Mouse (Mus musculus) cerebellum, adult 8-10 months (tissue): ENCODE measurements at regions not wholly inside any gene's neighbourhood (a gene's known extent, or its start where the extent isn't known, plus 50 kb on each side); places are given as distances from the start of the nearest gene placed in this dataset.

Experiments used
- DNase-seq: peaks from one replicate; pipeline ENCODE4 v3.0.0; 2022

GRCm38 (mm10) chr8:30946154-30947065 lies 2482.1 kb upstream of the 5930422O12Rik start:
- no peak for DNase-seq

- DNase-seq, result no peak
These were observed 2475.7 kb upstream of the 5930422O12Rik start for GRCm38 (mm10) chr8:30952818-30953217.

- DNase-seq, result no peak
These were observed 2468.9 kb upstream of the 5930422O12Rik start for GRCm38 (mm10) chr8:30959436-30960180.

GRCm38 (mm10) chr8:30960486-30960885 lies 2468.0 kb upstream of the 5930422O12Rik start:
- no peak for DNase-seq

GRCm38 (mm10) chr8:30962207-30962606 lies 2466.3 kb upstream of the 5930422O12Rik start:
- DNase-seq, result no peak

GRCm38 (mm10) chr8:30982814-30983213 lies 2445.7 kb upstream of the 5930422O12Rik start:
- no peak for DNase-seq

DNA sequence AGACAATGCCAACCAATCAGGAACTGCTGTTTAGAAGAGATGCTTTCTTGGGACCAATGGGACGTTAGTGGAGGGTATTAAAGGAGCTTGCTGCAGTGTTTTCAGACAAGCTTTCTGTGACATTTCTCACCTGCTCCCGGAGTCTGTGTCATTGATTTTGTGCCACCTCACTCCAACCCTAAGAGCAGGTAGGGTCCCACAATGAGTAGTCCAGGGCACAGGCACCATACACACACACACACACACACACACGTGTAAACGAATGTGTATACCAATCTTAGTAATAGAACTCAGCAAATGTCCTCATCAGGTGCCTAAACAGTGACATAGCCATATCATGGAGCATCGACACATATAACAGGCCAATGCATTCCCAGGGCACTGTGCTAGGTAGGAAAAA lies 2440.5 kb upstream of the 5930422O12Rik start:
- no peak for DNase-seq

GRCm38 (mm10) chr8:30998657-30999056 lies 2429.9 kb upstream of the 5930422O12Rik start:
- DNase-seq, result no peak

GRCm38 (mm10) chr8:31000120-31000519 lies 2428.4 kb upstream of the 5930422O12Rik start:
- no peak for DNase-seq

- no peak for DNase-seq
These were observed 2426.4 kb upstream of the 5930422O12Rik start for GRCm38 (mm10) chr8:31001980-31002730.

DNA sequence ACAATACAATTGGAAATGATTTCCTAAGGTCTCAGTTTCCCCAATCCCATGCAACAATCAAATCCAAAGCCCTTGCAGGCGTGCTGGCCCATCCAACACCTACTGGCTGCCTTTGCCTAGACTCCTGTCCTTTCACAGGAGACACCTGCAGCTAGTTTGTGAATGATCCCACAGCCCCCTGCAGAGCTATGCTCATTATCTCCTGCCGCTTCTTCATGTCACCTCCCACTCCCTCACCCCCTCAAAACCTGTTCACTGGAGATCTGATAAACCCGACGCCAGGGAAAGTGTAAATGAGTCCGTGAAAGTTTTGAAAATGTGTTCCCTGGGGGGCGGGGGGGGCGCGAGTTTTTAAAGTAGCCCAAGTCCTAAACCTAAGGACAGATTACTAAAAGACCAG lies 2420.2 kb upstream of the 5930422O12Rik start:
- no peak for DNase-seq

DNA sequence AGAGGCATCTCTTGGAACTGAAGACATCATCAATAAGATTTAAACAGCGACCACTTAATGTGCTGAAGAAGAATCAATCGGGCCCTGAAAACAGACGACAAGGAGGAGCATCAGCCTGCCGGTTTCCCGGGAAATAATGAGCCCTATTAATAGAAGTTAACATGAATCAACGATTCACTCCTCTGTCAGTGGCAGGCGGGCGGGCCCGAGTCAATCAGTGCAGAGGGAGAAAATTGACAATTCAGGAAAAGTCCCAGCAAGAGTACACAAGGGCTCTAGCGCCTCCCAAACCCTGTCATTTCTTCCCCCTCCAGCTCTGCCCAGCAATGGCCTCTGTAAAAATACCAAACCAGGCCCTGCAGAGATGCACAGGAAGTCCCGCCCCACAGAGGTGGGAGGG lies 2416.4 kb upstream of the 5930422O12Rik start:
- no peak for DNase-seq

DNA sequence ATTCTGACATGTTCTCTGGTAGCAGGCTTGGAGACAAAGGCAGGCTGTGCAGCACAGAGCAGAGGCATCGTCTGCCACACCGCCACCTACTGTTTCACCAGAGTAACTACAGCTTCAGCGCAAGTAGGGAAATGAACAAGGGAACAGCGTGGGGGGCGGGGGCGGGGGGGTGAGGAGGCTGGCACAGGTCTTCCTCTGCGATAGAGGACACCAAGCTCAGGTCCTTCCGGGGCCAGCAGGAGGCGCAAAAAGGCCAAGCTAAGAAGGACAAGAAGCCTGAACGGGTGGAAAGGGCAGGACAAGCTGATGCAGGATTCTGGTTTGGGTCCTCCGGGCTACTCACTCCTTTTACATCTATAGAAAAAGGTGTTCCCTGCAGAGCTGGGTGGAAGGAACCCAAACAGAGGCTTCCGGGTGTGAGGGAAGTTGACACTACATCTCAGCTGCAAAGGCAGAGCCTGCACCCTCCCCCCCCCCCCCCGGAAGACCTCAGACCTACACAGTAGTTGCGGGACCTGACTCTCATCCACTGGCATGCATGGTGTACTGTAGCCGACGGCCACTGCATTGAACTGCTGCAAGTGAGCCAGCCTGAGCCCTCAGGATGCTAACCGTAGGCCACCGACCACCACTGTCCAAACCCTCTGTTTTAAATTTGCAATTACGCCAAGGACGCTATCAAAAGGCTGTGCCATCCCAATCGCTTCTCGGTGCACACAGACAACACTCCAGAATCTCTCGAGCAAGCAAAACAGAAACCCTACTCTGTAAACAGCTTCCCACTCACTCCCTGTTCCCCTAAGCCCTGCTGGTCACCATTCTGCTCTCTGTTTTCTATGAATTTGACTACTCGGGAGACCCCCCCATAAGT lies 2396.6 kb upstream of the 5930422O12Rik start:
- peak; percentile 68 for DNase-seq

DNA sequence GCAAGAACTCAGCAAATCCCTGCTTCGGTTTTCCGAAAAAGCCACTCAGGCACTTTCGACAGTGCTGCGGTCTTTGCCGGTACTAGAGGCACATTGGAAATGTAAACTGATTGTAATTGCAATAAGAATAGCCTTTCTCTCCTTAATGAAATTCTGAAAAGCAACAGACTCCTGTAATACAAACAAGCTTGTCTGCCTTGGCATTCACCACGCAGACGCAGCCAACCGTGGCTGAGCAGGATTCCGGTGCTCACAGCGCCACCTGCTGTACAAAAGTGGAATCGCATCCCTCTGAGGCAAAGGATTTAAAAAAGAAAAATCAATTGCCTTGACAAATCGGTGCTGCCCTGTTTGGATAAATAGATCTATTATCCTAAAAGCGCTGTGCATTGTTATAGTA lies 2395.2 kb upstream of the 5930422O12Rik start:
- peak; percentile 92 for DNase-seq

DNA sequence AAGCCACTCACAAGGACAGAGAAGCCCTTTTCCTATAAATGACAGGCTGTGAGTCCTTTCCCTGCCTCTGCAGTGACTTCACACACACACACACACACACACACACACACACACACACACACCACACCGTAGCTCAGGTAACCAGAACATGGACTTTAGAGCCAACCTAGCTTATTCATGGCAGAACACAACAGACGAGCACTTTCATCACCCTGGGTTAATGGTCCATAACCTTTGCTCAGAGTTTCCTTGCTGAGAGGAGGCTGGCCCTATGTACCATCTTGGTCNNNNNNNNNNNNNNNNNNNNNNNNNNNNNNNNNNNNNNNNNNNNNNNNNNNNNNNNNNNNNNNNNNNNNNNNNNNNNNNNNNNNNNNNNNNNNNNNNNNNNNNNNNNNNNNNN lies 2391.6 kb upstream of the 5930422O12Rik start:
- DNase-seq, result no peak
